Mouse (Mus musculus) thymus, adult 2 months (tissue): ENCODE measurements around the gene Ubxn7. TPM values are rescaled to one million over a fixed set of nuclear protein-coding genes. Genes with fewer than 3 reads are reported as not detected.
"Not testable (repeated sequence)": the region's sequence is repeated elsewhere in the genome, so short reads cannot be mapped to it uniquely, and the experiment has no call there.

Source experiments
- DNase-seq: peaks from one replicate; pipeline ENCODE4 v3.0.0; 2021
- H3K27ac ChIP-seq: fragments of 200-500 bp; 2 replicates; pipeline ENCODE4 v1.5.1; 2012; ENCODE audit warnings: low read length, control low read depth; ENCODE audit not compliant: control insufficient read depth, insufficient read depth
- H3K27me3 ChIP-seq: fragments of 200-500 bp; 2 replicates; pipeline ENCODE4 v1.6.1; 2012; ENCODE audit warnings: mild to moderate bottlenecking, low read length, moderate library complexity, mixed read lengths; ENCODE audit not compliant: control insufficient read depth, insufficient read depth
- H3K36me3 ChIP-seq: fragments of 200-500 bp; 2 replicates; pipeline ENCODE4 v1.6.1; 2012; ENCODE audit warnings: mild to moderate bottlenecking, low read length, moderate library complexity; ENCODE audit not compliant: control insufficient read depth, insufficient read depth
- H3K4me1 ChIP-seq: fragments of 200-500 bp; replicated peaks from 2 replicates; pipeline ENCODE4 v1.6.1; 2012; ENCODE audit warnings: low read length; ENCODE audit not compliant: control insufficient read depth, insufficient read depth
- H3K4me3 ChIP-seq: fragments of 200-500 bp; 2 replicates; pipeline ENCODE4 v1.5.1; 2012; ENCODE audit warnings: mild to moderate bottlenecking, low read length, control low read depth, moderate library complexity; ENCODE audit not compliant: control insufficient read depth, insufficient read depth
- CTCF ChIP-seq: fragments of 200-500 bp; IDR thresholded peaks from 2 replicates; pipeline ENCODE4 v1.5.1; 2012; ENCODE audit warnings: mild to moderate bottlenecking, control low read depth, low read length, moderate library complexity, borderline replicate concordance; ENCODE audit not compliant: control insufficient read depth, poor library complexity, insufficient read depth; ENCODE audit errors: extremely low read depth
- POLR2A ChIP-seq: fragments of 200-500 bp; IDR thresholded peaks from 2 replicates; pipeline ENCODE4 v1.6.1; 2012; ENCODE audit warnings: mild to moderate bottlenecking, low read length, control low read depth, moderate library complexity; ENCODE audit not compliant: control insufficient read depth, poor library complexity, insufficient read depth; ENCODE audit errors: extremely low read depth
- WGBS: fragments of 180-500 bp; shearing (Covaris S2); methylation state at CpG from one replicate; pipeline ENCODE4 v1.1.7; 2018; 5-methylcytosine and 5-hydroxymethylcytosine counted together
- polyA plus RNA-seq: library from polyadenylated mRNA; depleted of rRNA; stranded (reverse); fragments of >200 nt; gene quantifications from 2 replicates; pipeline ENCODE4 v1.2.3, GENCODE M21; 2012; rRNA removed

Gene Ubxn7
- polyA plus RNA-seq = 50.1 and 60.4 TPM in 2 replicates

- WGBS = under 1% methylated on average over 51 of the region's 52 CpGs
- peak within 1 kb of the TSS; percentile 60 for H3K4me3 ChIP-seq
- TF ChIP-seq POLR2A (peak; percentile 96), CTCF (peak; percentile 58; the same call in 1 of the 2 replicates)
These were observed at the start of gene Ubxn7 for GRCm38 (mm10) chr16:32332040-32332555. TSS of gene Ubxn7 (plus strand) at chr16:32332257.

GRCm38 (mm10) chr16:32282608-32283007 lies 49.4 kb upstream of the Ubxn7 start:
- no peak for TF ChIP-seq POLR2A
- Histone ChIP-seq H3K27me3 (no peaks in the 10 kb centered on the region), H3K36me3 (peaks cover 46% of the 10 kb centered on the region), H3K27ac (no peak overlapping the region), H3K4me1 (0 out of 2 replicates have a peak, but pooled peaks cover 2% of the 10 kb centered on the region), H3K4me3 (no peak overlapping the region)
- no peak for DNase-seq

More at GRCm38 (mm10) chr16:32332040-32332555, at the start of gene Ubxn7:
- Histone ChIP-seq H3K27ac (peak within 1 kb of the TSS; percentile 21), H3K27me3 (no peaks in the 10 kb centered on the region), H3K36me3 (no peaks in the 10 kb centered on the region), H3K4me1 (peaks cover 10% of the 10 kb centered on the region; the same call in 1 of the 2 replicates)
- DNase-seq = peak; percentile 99

- TF ChIP-seq POLR2A = no peak
- no peak for TF ChIP-seq CTCF
- 98% methylated on average over 4 of the region's 4 CpGs for WGBS
These were observed 40.2 kb upstream of the Ubxn7 start for GRCm38 (mm10) chr16:32291821-32292220.

GRCm38 (mm10) chr16:32299617-32300016 lies 32.4 kb upstream of the Ubxn7 start:
- WGBS = 96% methylated on average over 4 of the region's 4 CpGs
- H3K4me1 ChIP-seq, DNase-seq, H3K27ac ChIP-seq, H3K4me3 ChIP-seq, H3K27me3 ChIP-seq: not testable (repeated sequence)
- peaks cover 42% of the 10 kb centered on the region for H3K36me3 ChIP-seq

More at GRCm38 (mm10) chr16:32291821-32292220, 40.2 kb upstream of the Ubxn7 start:
- Histone ChIP-seq H3K27ac (no peak overlapping the region), H3K27me3 (no peaks in the 10 kb centered on the region), H3K36me3 (peaks cover 58% of the 10 kb centered on the region), H3K4me3 (no peak overlapping the region), H3K4me1 (no peaks in the 10 kb centered on the region)
- DNase-seq = no peak

- Histone ChIP-seq H3K4me1 (no peaks in the 10 kb centered on the region), H3K36me3 (peaks cover 18% of the 10 kb centered on the region), H3K4me3 (no peak overlapping the region), H3K27ac (no peak overlapping the region), H3K27me3 (no peaks in the 10 kb centered on the region)
- DNase-seq = no peak
- TF ChIP-seq CTCF (no peak), POLR2A (no peak)
- WGBS = 91% methylated on average over 1 of the region's 1 CpGs
These were observed 29.0 kb upstream of the Ubxn7 start for GRCm38 (mm10) chr16:32303046-32303445.

- WGBS = 98% methylated on average over 7 of the region's 7 CpGs
These were observed 28.2 kb upstream of the Ubxn7 start for GRCm38 (mm10) chr16:32303886-32304285.

GRCm38 (mm10) chr16:32311970-32312369 lies 20.1 kb upstream of the Ubxn7 start:
- H3K27me3 ChIP-seq = no peaks in the 10 kb centered on the region
- 90% methylated on average over 4 of the region's 4 CpGs for WGBS

More at GRCm38 (mm10) chr16:32303886-32304285, 28.2 kb upstream of the Ubxn7 start:
- Histone ChIP-seq H3K4me1 (no peaks in the 10 kb centered on the region), H3K4me3 (no peak overlapping the region), H3K27me3 (no peaks in the 10 kb centered on the region), H3K36me3 (peaks cover 9% of the 10 kb centered on the region), H3K27ac (no peak overlapping the region)
- DNase-seq = no peak
- TF ChIP-seq CTCF (no peak), POLR2A (no peak)

More at GRCm38 (mm10) chr16:32311970-32312369, 20.1 kb upstream of the Ubxn7 start:
- Histone ChIP-seq H3K4me3 (no peak overlapping the region), H3K4me1 (no peaks in the 10 kb centered on the region), H3K27ac (no peak overlapping the region), H3K36me3 (no peaks in the 10 kb centered on the region)
- no peak for TF ChIP-seq POLR2A
- TF ChIP-seq CTCF = no peak
- DNase-seq = no peak
